Mouse (Mus musculus) central nervous system, embryonic 11.5 days (tissue): Measurements from ENCODE around the gene Gm4791. TPM values are rescaled to one million over a fixed set of nuclear protein-coding genes. Genes with fewer than 3 reads are reported as not detected.

ENCODE experiments used
- polyA plus RNA-seq: library from polyadenylated mRNA; depleted of rRNA; stranded (reverse); fragments of >200 nt; gene quantifications from 2 replicates; pipeline ENCODE4 v1.2.3, GENCODE M21; 2012; rRNA removed

The Gm4791 gene
- polyA plus RNA-seq: 0.11 TPM in 1 of 2 replicates, not detected in the other

DNA sequence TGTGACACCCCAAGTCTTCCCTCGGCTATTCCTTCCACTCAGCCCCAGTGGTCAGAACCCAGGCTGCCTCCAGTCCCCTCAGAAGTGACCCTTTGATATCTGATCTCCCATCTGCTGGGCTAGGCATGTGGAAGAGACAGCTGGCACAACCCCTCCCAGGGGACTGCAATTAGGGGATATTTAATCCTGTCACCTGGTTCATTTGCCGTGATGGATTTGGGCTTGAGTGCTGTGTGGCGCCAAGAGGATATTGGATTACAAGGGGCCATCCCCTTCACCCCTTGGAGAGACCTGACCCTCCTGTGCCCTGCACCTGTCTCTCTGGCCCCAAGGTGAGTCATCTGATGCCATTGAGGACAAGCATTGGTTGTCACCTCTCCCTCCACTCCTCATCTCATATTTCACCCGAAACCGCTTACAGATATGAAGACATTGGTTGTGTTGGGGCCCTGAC lies at the start of gene Gm4791:
Gene Gm4791, plus strand, starts transcription at position 404 of the 454 bp plus-strand sequence.

